Mouse (Mus musculus): ENCODE results near the gene Gng10. TPM values are rescaled to one million over a fixed set of nuclear protein-coding genes. Genes with fewer than 3 reads are reported as not detected.

Gng10 gene
- polyA plus RNA-seq, 1 experiment from 2014 or later: 121 TPM

DNA sequence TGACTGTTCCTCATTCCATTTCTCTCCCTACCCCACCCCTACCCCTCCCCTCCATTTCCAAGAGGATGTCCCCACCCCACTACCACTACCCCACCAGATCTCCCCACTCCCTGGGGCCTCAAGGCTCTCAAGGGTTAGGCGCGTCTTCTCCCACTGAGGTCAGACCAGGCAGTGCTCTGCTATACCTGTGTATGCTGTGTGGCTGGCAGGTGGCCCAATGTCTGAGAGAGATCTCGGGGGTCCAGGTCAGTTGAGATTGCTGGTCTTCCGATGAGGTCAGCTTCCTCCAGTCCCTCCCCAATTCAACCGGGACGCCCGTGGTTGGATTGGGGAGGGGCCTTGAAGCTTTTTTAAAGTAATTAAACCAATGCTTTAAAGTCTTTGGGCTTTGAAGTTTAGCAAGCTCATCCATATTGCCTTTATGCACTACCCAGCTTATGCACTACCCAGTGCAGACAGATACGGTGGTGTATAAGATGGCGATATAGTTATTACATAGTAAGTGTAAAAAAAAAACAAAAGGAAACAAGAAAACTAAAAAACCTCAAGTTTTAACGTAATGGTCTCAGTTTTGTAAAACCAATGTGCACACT, 467 bp upstream of the Gng10 start:
- Histone ChIP-seq H3K27me3 (no peaks in the 10 kb centered on the region), H3K36me3 (peaks cover 5% of the 10 kb centered on the region), H3K9ac (no peak overlapping the region), H3K27ac (replicated peaks) (no peak overlapping the region), H3K4me2 (replicated peaks) (peak overlapping the region; percentile 61), H3K9me3 (replicated peaks) (no peaks in the 10 kb centered on the region), H3K4me3 (replicated peaks) (peak overlapping the region; percentile 81), H3K4me1 (peaks cover 12% of the 10 kb centered on the region)
- 71% methylated on average over 10 of the region's 10 CpGs for WGBS
- no peak for ATAC-seq (ENCODE audit: insufficient number of reproducible peaks, low FRiP score, low TSS enrichment, low read depth)

DNA sequence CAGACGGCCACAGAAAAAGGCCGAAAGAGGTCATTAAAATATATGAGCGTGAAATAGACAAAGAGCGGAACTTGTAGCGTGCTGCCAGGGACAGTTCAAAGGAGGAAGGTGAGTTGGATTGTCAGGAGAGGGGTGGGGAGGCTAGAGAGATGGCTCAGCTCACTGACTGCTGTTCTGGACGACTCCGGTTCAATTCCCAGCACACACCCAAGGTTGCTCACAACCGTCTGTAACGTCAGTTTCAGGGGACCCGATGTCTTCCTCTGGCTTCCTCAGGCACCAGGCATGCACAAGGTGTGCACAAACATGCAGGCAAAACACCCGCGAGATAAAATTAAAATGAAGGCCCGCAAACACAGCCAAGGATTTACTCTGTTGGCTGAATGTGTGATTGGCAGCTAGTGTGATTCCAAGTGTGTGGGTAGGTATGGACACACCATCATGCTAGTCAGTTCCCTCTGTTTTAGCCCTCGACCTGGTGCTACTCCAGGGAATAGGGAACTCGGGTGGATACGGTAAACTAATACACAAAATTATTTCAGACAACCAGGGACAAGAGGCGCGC, 980 bp downstream of the Gng10 start:
- Histone ChIP-seq H3K36me3 (peaks cover 17% of the 10 kb centered on the region), H3K27me3 (no peaks in the 10 kb centered on the region), H3K4me2 (replicated peaks) (peak overlapping the region; percentile 61), H3K4me1 (peaks cover 12% of the 10 kb centered on the region), H3K9me3 (replicated peaks) (no peaks in the 10 kb centered on the region), H3K4me3 (replicated peaks) (peak overlapping the region; percentile 81), H3K27ac (replicated peaks) (no peak overlapping the region), H3K9ac (no peak overlapping the region)
- ATAC-seq (ENCODE audit: insufficient number of reproducible peaks, low FRiP score, low TSS enrichment, low read depth): no peak; the same call in 1 of the 2 replicates
- 59% methylated on average over 18 of the region's 18 CpGs for WGBS

DNA sequence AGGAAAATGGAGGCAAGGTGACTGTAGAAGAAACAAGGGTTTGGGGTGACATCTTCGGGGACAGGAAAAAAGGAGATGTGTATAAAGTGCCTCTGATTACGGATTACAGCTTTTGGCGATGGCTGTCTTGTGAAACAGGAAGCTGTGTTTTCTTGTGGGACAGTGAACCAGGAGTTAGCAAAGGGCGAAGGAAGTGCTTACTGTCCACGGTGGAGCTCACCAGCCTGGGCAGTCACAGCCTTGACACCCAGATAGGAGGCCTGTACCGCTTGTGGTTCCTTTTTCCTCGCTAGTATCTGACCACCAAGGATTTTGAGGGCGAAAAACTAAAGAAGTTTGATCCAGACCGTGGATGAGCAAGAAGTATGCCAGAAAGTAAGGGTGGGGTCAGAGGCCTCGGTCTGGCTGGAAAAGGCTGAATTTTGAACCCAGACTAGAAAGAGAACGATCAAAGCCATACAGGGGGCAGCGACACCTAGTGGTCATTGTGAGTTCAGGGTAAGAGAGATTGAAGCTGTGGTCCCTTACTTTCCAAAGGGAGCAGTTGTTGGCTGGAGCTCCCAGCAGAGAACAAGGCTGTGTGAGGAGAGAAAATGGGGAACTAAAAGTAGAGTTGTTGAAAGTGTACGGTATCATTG, 1.7 kb downstream of the Gng10 start:
- no peaks in the 10 kb centered on the region for H3K9me3 ChIP-seq (replicated peaks)
- H3K36me3 ChIP-seq: peaks cover 20% of the 10 kb centered on the region
- no peaks in the 10 kb centered on the region for H3K27me3 ChIP-seq
- peak; percentile 37; the same call in 1 of the 2 replicates for ATAC-seq (ENCODE audit: insufficient number of reproducible peaks, low FRiP score, low TSS enrichment, low read depth)
- H3K27ac ChIP-seq (replicated peaks): no peak overlapping the region
- H3K4me3 ChIP-seq (replicated peaks): no peak overlapping the region; the same call in 1 of the 2 replicates
- peak overlapping the region; percentile 61; the same call in 1 of the 2 replicates for H3K4me2 ChIP-seq (replicated peaks)
- no peak overlapping the region for H3K9ac ChIP-seq
- 46% methylated on average over 13 of the region's 13 CpGs for WGBS
- H3K4me1 ChIP-seq: peaks cover 12% of the 10 kb centered on the region

DNA sequence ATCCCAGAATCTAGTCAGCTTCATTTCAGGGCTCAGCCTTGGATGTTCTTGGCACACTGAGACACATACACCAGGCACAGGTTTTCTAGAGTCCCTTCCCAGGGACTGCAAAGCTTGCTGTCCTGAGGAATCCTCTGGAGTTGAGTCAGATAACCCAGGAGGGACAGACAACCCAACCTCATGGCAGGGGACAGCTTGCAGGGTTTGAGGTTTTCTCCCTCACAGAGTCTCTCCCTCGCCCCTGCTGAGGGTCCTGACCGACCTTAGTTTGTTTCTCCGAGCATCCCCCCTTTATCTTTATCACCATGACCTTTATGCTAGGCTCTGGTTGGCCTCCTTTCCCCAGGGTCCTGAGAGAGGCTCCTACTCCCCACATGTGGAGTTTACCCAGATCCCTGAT, 2.6 kb downstream of the Gng10 start:
- Histone ChIP-seq H3K36me3 (peaks cover 25% of the 10 kb centered on the region), H3K4me3 (replicated peaks) (no peak overlapping the region)

DNA sequence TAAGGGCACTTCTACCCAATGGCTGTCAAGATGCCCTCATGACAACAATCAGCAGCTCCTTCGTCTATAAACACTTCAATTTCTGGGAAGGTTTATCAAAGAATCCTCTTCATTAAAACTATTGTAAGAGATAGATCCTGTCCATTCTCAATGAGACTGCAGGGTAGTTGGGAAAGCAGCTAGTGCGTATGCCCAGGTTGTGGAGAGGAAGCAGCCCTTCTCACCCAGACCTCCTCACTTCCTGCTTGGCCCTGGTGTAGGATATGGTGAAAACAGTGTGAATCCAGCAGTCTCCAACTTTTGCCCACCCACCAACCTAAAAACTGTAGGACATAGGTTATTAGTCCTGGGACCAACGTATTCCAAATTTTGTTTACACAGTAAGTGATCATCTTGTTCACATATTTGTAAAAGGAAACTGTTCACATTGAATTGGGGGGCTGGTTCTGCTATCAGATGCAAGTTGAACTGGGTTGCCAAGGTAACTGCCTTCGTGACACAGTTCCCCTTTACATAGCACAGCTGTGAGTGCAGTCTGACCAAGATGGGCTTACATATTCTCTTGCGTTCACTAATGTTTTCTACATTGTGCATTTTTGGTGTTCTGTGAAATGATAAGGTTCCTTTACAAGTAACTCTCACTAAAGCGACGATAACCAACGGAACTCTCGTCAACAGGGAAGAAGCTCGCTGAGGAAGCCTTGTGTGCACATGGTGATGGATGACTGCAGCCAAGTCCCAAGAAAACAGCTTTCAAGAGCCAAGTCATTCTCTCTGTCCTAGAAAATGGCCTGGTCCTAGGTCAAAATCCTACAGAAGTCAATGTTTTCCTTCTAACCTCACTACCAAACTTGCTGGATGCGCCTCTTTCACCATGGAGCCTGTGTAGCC, 5.8 kb downstream of the Gng10 start:
- Histone ChIP-seq H3K27ac (replicated peaks) (no peak overlapping the region), H3K9me3 (replicated peaks) (no peaks in the 10 kb centered on the region), H3K4me3 (replicated peaks) (no peak overlapping the region), H3K36me3 (peaks cover 29% of the 10 kb centered on the region), H3K4me1 (peaks cover 11% of the 10 kb centered on the region), H3K4me2 (replicated peaks) (no peak overlapping the region), H3K9ac (no peak overlapping the region), H3K27me3 (no peaks in the 10 kb centered on the region)
- ATAC-seq (ENCODE audit: insufficient number of reproducible peaks, low FRiP score, low TSS enrichment, low read depth): no peak
- 88% methylated on average over 11 of the region's 11 CpGs for WGBS

More for the DNA sequence above, 2.6 kb downstream of the Gng10 start:
- no peak overlapping the region for H3K27ac ChIP-seq (replicated peaks)
- H3K4me2 ChIP-seq (replicated peaks): no peak overlapping the region
- ATAC-seq (ENCODE audit: insufficient number of reproducible peaks, low FRiP score, low TSS enrichment, low read depth): no peak
- H3K9me3 ChIP-seq (replicated peaks): no peaks in the 10 kb centered on the region
- no peaks in the 10 kb centered on the region for H3K27me3 ChIP-seq
- peaks cover 12% of the 10 kb centered on the region for H3K4me1 ChIP-seq
- WGBS: 82% methylated on average over 3 of the region's 3 CpGs
- H3K9ac ChIP-seq: no peak overlapping the region

DNA sequence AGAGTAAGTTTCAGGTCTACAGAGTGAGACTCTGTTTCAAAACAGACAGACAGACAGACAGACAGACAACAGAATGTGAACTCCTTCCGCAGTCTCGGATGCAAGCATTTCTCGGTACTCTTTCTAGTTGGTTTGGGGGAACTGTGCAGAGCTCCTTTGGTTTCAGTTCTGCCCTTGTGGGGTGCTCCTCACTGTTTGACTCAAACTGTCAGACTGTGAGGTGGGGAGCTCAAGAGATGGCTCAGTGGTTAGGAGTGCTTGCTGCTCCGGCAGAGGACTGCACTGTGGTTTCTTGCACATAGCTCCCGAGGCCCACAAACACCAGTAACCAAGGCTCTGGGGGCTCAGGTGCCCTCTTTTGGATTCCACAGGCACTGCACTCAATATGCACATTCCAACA, 8.2 kb downstream of the Gng10 start:
- no peak overlapping the region for H3K4me3 ChIP-seq (replicated peaks)
- H3K4me1 ChIP-seq: no peaks in the 10 kb centered on the region
- no peak overlapping the region for H3K4me2 ChIP-seq (replicated peaks)
- ATAC-seq (ENCODE audit: insufficient number of reproducible peaks, low FRiP score, low TSS enrichment, low read depth): no peak
- no peaks in the 10 kb centered on the region for H3K9me3 ChIP-seq (replicated peaks)
- no peaks in the 10 kb centered on the region for H3K27me3 ChIP-seq
- peaks cover 29% of the 10 kb centered on the region for H3K36me3 ChIP-seq
- H3K27ac ChIP-seq (replicated peaks): no peak overlapping the region
- H3K9ac ChIP-seq: no peak overlapping the region
- WGBS: 91% methylated on average over 5 of the region's 5 CpGs

DNA sequence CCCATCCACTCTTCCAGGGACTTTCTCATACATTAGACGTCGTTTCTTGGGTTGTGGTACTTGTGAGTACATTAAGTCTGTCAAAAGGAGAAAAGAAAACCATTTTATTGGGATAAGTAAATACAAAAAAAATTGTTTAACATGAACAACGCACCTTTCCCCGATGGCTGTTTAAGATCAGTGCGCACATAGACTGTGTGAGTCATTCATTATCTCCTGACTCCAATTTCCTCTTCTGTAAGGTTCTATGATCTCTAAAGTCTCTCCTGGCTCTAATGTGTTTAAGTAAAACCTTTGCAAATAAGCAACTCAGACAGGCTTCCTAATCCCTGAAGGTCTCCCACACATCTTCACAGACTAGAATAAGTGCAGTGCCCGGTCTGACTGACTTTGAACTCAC, 9.0 kb downstream of the Gng10 start:
- H3K9ac ChIP-seq: no peak overlapping the region
- H3K4me2 ChIP-seq (replicated peaks): no peak overlapping the region
- H3K36me3 ChIP-seq: peaks cover 29% of the 10 kb centered on the region
- no peaks in the 10 kb centered on the region for H3K4me1 ChIP-seq
- no peaks in the 10 kb centered on the region for H3K27me3 ChIP-seq
- no peaks in the 10 kb centered on the region for H3K9me3 ChIP-seq (replicated peaks)
- H3K4me3 ChIP-seq (replicated peaks): no peak overlapping the region
- no peak for ATAC-seq (ENCODE audit: insufficient number of reproducible peaks, low FRiP score, low TSS enrichment, low read depth)
- WGBS: 85% methylated on average over 6 of the region's 6 CpGs
- no peak overlapping the region for H3K27ac ChIP-seq (replicated peaks)

DNA sequence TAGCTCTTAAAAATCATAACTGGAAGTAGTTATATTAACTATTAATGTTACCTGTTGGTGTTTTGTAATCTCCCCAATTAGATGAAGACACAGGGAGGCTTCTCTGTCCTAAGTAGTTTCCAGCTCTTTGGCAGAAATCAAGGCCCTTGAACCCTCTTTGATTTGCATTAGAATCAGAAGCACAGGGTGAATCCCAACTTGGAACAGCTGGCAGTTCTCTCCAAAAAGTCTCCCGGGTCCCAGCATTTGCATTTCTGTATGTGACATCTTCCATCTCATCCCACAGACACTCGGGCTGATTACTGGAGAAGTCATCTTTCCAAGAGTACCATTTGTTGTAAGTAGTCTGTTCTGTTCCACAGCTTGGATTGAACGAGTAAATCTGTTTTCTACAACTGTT, 12.3 kb downstream of the Gng10 start:
- Histone ChIP-seq H3K4me1 (no peaks in the 10 kb centered on the region), H3K4me3 (replicated peaks) (no peak overlapping the region), H3K27ac (replicated peaks) (no peak overlapping the region), H3K9ac (no peak overlapping the region), H3K4me2 (replicated peaks) (no peak overlapping the region), H3K36me3 (0 out of 2 replicates have a peak, but pooled peaks cover 4% of the 10 kb centered on the region), H3K27me3 (no peaks in the 10 kb centered on the region), H3K9me3 (replicated peaks) (no peaks in the 10 kb centered on the region)
- 36% methylated on average over 3 of the region's 3 CpGs for WGBS
- no peak for ATAC-seq (ENCODE audit: insufficient number of reproducible peaks, low FRiP score, low TSS enrichment, low read depth)

DNA sequence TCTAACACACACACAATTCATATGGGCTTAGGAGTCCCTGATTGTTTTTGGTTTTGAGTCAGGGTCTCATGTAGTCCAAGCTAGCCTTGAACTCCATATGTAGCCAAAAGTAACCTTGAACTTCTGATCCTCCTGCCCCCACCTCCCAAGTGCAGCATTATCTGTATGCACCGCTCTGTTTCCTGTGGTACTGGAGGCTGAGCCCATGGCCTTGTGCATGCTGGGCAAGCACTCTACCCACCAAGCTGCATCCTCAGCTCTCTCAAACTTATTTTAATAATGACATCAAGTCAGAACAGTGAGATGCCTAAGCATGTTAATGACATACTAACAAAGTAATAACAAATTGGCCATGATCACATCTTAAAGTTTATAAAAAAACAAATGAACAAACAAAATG, 16.2 kb downstream of the Gng10 start:
- Histone ChIP-seq H3K4me2 (replicated peaks) (no peak overlapping the region), H3K27me3 (no peaks in the 10 kb centered on the region), H3K4me1 (no peaks in the 10 kb centered on the region), H3K27ac (replicated peaks) (no peak overlapping the region), H3K36me3 (no peaks in the 10 kb centered on the region), H3K4me3 (replicated peaks) (no peak overlapping the region), H3K9me3 (replicated peaks) (no peaks in the 10 kb centered on the region), H3K9ac (no peak overlapping the region)
- no peak for ATAC-seq (ENCODE audit: insufficient number of reproducible peaks, low FRiP score, low TSS enrichment, low read depth)
- 91% methylated on average over 1 of the region's 1 CpGs for WGBS

DNA sequence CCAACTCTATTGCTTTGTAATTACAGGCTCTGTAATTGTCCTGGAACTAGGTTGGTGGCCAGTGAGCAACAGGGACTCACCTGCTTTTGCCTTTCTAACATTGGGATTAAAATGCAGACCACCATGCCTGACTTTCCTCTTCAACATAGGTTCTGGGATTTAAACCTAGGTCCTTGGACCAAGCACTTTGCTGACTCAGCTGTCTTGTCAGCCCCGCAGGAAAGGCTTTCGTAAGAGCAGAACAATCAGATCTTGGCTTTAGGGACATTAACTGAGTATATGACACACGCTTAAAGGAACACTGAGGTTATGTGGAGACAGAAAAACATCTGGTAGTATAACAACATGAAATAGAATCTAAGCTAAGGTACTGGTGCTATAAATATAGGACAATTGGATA, 23.0 kb downstream of the Gng10 start:
- Histone ChIP-seq H3K9me3 (replicated peaks) (no peaks in the 10 kb centered on the region), H3K9ac (no peak overlapping the region), H3K4me1 (no peaks in the 10 kb centered on the region), H3K4me3 (replicated peaks) (no peak overlapping the region), H3K27ac (replicated peaks) (no peak overlapping the region), H3K4me2 (replicated peaks) (no peak overlapping the region), H3K27me3 (no peaks in the 10 kb centered on the region), H3K36me3 (no peaks in the 10 kb centered on the region)
- WGBS: 84% methylated on average over 3 of the region's 3 CpGs
- no peak for ATAC-seq (ENCODE audit: insufficient number of reproducible peaks, low FRiP score, low TSS enrichment, low read depth)

DNA sequence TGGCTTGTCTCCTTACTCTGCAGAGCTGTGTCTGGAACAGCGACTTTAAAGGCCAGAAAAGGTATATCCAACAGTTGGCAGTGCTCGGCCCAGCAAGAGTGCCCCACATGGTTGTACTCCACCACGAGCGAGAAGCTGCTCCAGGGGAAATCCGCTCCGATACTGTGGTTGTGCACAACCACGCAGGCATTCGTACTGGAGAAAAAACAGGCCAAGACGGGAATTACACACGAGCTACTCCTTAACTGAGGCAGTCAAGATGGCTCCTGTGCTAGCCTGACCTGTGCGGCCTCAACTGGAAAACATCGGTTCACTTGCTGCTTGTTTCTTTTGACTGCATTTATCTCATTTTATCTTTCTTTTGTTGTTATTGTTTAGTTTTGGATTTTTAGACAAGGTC, 27.6 kb downstream of the Gng10 start:
- Histone ChIP-seq H3K9ac (no peak overlapping the region), H3K4me1 (no peaks in the 10 kb centered on the region), H3K27me3 (no peaks in the 10 kb centered on the region), H3K4me3 (replicated peaks) (no peak overlapping the region), H3K9me3 (replicated peaks) (no peaks in the 10 kb centered on the region), H3K27ac (replicated peaks) (no peak overlapping the region), H3K4me2 (replicated peaks) (no peak overlapping the region), H3K36me3 (no peaks in the 10 kb centered on the region)
- no peak for ATAC-seq (ENCODE audit: insufficient number of reproducible peaks, low FRiP score, low TSS enrichment, low read depth)
- WGBS: 61% methylated on average over 12 of the region's 12 CpGs
